Mouse (Mus musculus): Measurements from ENCODE around the gene Bid.
"Not testable (repeated sequence)": the region's sequence is repeated elsewhere in the genome, so short reads cannot be mapped to it uniquely, and the experiment has no call there.

Bid gene

GRCm38 (mm10) chr6:120905111-120905510, 11.5 kb downstream of the Bid start:
- DNase-seq (ENCODE audit: extremely low spot score, low spot score), result no peak

GRCm38 (mm10) chr6:120903961-120904360, 12.7 kb downstream of the Bid start:
- DNase-seq (ENCODE audit: extremely low spot score, low spot score), result no peak

- no peak for DNase-seq (ENCODE audit: extremely low spot score, low spot score)
These were observed 13.2 kb downstream of the Bid start for GRCm38 (mm10) chr6:120903450-120903912.

- DNase-seq (ENCODE audit: extremely low spot score, low spot score), result no peak
These were observed 14.6 kb downstream of the Bid start for GRCm38 (mm10) chr6:120901776-120902645.

- peak; percentile 33 for DNase-seq (ENCODE audit: extremely low spot score, low spot score)
These were observed 18.3 kb downstream of the Bid start for GRCm38 (mm10) chr6:120898188-120898833.

GRCm38 (mm10) chr6:120894524-120894923, 22.1 kb downstream of the Bid start:
- no peak for DNase-seq (ENCODE audit: extremely low spot score, low spot score)

GRCm38 (mm10) chr6:120894089-120894488, 22.6 kb downstream of the Bid start:
- DNase-seq (ENCODE audit: extremely low spot score, low spot score), result no peak

GRCm38 (mm10) chr6:120886696-120887095, 30.0 kb downstream of the Bid start:
- DNase-seq (ENCODE audit: extremely low spot score, low spot score), result no peak

- no peak for DNase-seq (ENCODE audit: extremely low spot score, low spot score)
These were observed 32.2 kb downstream of the Bid start for GRCm38 (mm10) chr6:120884436-120884835.

- no peak for DNase-seq (ENCODE audit: extremely low spot score, low spot score)
These were observed 37.6 kb downstream of the Bid start for GRCm38 (mm10) chr6:120879046-120879445.

- no peak for DNase-seq (ENCODE audit: extremely low spot score, low spot score)
These were observed 42.8 kb downstream of the Bid start for GRCm38 (mm10) chr6:120873874-120874273.

- no peak for DNase-seq (ENCODE audit: extremely low spot score, low spot score)
These were observed 45.4 kb downstream of the Bid start for GRCm38 (mm10) chr6:120871286-120871685.

GRCm38 (mm10) chr6:120868824-120869223, 47.8 kb downstream of the Bid start:
- no peak for DNase-seq (ENCODE audit: extremely low spot score, low spot score)

GRCm38 (mm10) chr6:120866051-120866814, 50.4 kb downstream of the Bid start:
- no peak for DNase-seq (ENCODE audit: extremely low spot score, low spot score)

- DNase-seq (ENCODE audit: extremely low spot score, low spot score), result no peak
These were observed 56.6 kb downstream of the Bid start for GRCm38 (mm10) chr6:120860079-120860478.

GRCm38 (mm10) chr6:120858217-120858711, 58.4 kb downstream of the Bid start:
- DNase-seq (ENCODE audit: extremely low spot score, low spot score), result no peak

GRCm38 (mm10) chr6:120854413-120854812, 62.2 kb downstream of the Bid start:
- DNase-seq (ENCODE audit: extremely low spot score, low spot score), result no peak

- DNase-seq (ENCODE audit: extremely low spot score, low spot score), result not testable (repeated sequence)
These were observed 65.9 kb downstream of the Bid start for GRCm38 (mm10) chr6:120850720-120851119.
